Mouse (Mus musculus) erythroid progenitor cell, adult 5-6 weeks (primary cell): Measurements from ENCODE around the gene Tcp11l1. TPM values are rescaled to one million over a fixed set of nuclear protein-coding genes. Genes with fewer than 3 reads are reported as not detected.

ENCODE experiments used
- ATAC-seq: replicated peaks from 2 replicates; pipeline ENCODE4 v1.8.0; 2016; ENCODE audit warnings: moderate number of reproducible peaks, mild to moderate bottlenecking, moderate TSS enrichment, inconsistent platforms; ENCODE audit not compliant: poor library complexity, low FRiP score, severe bottlenecking
- total RNA-seq, 2 experiments: library from RNA; stranded (forward) in 1 of 2; stranded (reverse) in 1 of 2; fragments of 150-400 nt in 1 of 2; fragments of 186-747, 209-891 nt in 1 of 2; gene quantifications; 2 replicates each; pipeline versions ENCODE4 v1.2.3 to v1.2.4; 2015 to 2017; ENCODE audit warnings: low replicate concordance in 2 of 2

Tcp11l1 gene
- total RNA-seq (2015; ENCODE audit: low replicate concordance) (3.6 TPM in 1 of 2 replicates, not detected in the other), total RNA-seq (2017; ENCODE audit: low replicate concordance) (not detected in 2 replicates)

DNA sequence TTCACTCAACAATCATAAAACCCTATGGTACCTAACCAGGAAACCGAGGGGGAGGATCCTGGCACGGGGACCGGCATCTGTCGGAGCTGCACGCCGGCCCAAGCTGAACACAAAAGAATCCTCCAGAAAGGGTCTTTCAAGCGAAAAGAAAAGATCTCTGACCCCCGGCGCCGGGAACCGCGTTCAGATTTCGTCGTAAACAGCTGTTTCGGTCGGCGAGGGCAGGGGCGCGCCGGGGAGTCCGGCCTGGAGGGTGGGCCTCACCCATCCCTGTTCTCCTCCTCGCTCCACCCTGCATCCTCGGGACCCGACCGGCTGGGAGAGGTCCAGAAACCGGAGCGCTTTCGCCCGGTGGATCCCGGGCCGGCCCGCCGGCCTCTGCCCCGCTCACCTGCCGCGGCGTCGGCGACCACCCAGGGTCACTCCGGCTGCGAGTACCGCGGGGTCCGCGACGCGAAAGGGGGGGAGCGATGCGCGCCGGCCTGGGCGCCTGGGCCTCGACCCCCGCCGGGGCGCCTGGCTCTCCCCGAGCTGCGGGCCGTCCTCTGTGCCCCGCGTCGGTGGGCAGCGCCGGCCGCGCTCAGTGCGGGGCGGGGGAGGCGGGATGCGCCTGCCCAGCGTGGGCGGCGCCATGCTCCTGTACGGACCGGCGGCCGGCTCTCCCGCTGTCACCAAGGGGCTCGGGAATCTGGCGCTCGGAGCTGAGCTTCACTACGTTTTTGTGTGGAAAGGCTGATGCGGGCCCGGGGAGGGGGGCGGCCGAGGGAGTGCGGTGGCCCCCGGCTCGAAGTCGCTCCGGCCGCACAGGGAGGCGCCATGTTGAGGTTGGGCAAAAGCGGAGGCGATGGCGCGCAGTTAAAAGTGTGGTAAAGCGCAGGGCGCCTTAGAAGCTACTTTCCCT, at the start of gene Tcp11l1:
Gene Tcp11l1 (minus strand): TSS at position 585 of the 901 bp plus-strand sequence.
- no peak for ATAC-seq

- no peak for ATAC-seq
Measured at GRCm38 (mm10) chr2:104750611-104751010, 38.6 kb upstream of the Tcp11l1 start.

GRCm38 (mm10) chr2:104748652-104749183, 36.7 kb upstream of the Tcp11l1 start:
- ATAC-seq, result no peak

- ATAC-seq, result no peak
Measured at GRCm38 (mm10) chr2:104746251-104746650, 34.3 kb upstream of the Tcp11l1 start.

GRCm38 (mm10) chr2:104743971-104744370, 32.0 kb upstream of the Tcp11l1 start:
- ATAC-seq, result no peak

DNA sequence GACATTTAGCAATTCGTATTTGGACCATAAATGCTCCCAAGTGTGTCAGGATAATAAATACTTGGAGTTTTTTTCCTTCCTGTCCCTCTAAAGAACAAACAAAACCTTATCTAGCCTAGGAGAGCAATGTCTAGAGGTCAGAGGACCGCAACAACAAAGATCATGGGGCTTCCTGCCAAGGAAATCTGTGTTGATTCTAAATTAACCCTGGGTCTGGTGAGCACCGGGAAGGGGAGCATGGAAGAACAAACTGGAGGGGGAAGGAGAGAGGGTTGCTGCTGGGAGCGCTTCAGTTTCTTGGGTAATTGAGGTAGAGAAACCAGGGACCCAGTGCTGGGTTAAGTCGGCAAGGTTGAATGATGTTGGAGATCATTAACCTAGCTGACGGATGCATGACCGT, 31.2 kb upstream of the Tcp11l1 start:
- no peak for ATAC-seq

GRCm38 (mm10) chr2:104742741-104743064, 30.7 kb upstream of the Tcp11l1 start, which contains the start of gene Depdc7:
Gene Depdc7, minus strand, starts transcription at chr2:104742878.
- no peak for ATAC-seq

DNA sequence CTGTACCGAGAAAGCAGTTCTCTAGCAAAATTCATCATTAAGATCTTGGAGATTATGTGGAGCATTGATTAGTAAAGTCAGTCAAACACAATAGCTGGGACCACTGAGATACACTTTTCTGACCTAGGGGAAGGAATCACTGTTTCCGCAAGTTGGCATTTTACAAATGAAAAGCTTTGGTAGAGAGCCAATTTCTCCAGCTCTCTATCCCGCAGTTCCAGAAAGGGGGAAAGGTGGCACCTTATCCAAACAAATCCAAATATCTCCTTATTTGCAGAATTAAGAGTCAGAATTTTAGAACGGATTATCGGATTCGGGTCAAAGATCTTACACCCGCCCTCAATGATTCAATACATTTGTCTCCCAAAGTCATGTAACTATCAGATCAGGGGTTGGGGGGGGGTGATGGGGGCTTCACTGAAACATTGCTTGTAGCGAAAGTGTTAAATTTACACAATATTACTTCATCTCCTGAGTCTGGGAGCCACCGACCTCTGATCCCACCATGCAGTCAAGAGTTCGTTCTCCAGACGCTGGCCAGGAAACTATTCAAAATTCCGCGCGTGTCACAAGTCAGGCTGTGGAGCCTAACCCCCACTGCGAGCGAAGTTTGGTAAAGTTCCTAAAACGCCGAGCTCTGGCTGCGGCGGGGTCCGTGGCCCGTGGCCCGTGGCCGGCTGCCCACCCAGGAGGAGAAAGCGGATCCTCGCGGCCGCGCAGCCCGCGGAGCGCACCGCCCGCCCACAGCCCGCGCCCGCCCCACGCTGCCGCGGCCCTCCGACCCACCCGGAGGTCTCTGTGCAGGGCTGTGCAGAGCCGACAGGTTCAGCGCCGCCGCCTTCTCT, 30.1 kb upstream of the Tcp11l1 start:
- ATAC-seq, result no peak

DNA sequence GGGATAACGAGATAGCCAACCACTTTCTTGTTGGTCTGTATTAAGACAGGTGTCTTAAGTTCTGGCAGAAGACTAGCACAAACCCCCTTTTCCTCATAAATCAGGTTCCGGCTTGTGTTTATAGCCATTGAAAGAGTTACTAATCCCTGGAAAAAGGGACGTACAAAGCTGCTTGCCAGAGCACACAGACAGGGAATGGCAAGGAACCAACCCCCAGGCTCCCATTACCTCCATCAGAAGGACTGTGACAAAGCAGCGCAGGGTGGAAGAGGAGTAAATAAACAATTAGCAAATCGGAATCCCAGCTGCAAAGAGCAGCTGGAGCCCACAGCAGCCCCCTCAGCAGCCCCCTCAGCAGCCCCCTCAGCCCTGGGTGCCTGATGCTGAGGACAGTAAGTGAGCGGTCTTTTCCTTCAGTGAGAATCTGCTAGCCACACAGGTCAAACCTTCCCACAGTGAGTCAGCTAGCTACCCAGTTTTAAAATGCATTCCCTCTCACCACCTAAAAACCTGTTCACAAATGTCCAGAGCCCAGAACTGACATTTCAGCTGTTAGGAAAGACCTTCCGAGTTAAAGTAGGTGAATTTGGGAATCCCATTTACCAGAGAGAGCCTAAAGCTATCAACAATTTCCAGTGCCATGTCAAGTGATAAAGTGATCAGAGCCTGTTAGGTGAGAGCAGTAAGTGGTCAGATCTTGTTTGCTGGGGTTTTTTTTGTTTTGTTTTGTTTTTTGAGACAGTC, 29.2 kb upstream of the Tcp11l1 start:
- ATAC-seq, result no peak

DNA sequence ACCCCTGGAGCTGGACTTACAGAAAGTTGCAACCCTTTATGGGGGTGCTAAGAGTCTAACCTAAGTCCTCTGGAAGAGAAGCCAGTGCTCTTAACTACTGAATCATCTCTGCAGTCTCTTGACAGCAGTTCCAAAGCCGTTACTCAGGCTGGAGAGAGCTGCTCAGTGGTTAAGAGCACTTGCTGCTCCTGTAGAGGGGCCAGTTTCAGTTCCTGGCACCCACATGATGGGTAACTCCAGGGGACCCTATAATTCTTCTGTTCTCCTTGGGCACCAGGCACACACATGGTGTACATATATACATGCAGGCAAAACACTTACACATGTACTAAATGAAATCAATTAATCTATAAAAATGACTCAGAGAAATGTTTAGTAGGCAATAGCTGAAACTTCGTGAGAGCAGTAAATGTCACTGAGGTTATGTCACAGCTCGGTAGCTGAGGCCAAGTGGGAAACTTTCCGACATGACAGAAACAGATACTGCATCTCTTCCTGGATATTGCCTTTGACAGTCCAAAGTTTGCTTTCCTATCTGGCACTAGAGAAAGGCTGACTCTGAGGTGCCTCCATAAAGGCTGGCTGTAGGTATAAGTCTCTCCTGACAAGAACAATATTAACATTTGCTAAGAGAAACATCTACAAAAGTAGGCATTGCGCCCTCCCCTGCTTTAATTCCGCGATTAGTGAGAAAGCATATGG, 28.4 kb upstream of the Tcp11l1 start:
- no peak for ATAC-seq

DNA sequence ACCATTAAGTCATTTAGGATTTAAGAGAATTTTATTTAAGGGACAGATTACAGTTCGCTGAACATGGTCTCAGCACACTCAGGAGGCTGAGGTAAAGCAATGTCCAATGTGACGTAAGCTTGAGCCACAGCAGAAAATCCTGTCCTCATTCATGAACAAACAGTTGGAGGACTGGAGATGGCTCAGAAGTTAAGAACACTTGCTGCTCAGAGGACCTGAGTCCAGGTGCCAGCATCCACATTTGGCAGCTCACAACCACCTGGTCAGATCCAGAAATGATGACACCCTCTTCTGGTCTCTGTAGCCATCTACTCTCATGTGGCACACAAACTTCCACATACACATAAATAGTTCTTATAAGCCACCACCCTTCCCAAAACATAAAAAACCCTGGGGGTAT, 27.7 kb upstream of the Tcp11l1 start:
- ATAC-seq, result no peak

GRCm38 (mm10) chr2:104736241-104736640, 24.3 kb upstream of the Tcp11l1 start:
- no peak for ATAC-seq

GRCm38 (mm10) chr2:104732562-104733256, 20.7 kb upstream of the Tcp11l1 start:
- no peak for ATAC-seq

- ATAC-seq, result no peak
Measured at GRCm38 (mm10) chr2:104732033-104732444, 20.1 kb upstream of the Tcp11l1 start.

DNA sequence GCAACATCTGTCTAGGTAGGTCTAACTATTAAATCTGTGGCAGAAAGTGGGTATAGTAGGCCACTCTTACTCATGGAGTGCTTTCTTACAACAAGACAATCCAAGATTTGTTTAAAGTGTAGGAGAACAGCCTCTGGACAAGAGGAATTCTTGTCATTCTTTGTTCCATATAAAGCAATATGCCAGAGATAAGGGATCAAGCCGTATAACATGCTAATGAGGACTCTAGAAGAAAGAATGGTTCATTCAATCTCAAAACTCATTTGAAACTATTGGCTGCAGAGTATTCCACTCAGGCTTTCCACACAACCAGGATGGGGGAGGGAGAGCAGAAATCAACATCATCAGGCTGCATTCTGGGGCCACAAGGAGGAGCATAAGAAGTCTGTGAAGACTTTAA, 15.4 kb upstream of the Tcp11l1 start:
- ATAC-seq, result no peak

- ATAC-seq, result no peak
Measured at GRCm38 (mm10) chr2:104722021-104722420, 10.1 kb upstream of the Tcp11l1 start.

DNA sequence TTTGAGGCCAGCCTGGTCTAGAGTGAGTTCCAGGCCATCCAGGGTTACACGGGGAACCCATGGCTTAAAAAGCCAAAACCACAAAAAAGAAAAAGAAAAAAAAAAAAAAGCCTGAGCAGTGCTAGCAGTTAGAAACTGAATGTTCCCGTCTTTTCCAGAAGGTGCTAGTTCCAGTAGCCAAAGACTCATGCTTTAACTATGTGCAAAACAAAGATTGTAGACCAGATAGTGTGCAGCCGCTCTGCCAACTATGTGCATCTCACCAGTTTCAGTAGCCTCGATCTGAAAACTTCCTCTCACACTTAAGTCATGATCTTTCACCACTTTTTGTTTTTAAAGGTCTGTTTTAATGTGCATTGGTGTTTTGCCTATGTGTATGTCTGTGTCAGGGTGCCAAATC, 5.9 kb upstream of the Tcp11l1 start:
- ATAC-seq, result no peak

DNA sequence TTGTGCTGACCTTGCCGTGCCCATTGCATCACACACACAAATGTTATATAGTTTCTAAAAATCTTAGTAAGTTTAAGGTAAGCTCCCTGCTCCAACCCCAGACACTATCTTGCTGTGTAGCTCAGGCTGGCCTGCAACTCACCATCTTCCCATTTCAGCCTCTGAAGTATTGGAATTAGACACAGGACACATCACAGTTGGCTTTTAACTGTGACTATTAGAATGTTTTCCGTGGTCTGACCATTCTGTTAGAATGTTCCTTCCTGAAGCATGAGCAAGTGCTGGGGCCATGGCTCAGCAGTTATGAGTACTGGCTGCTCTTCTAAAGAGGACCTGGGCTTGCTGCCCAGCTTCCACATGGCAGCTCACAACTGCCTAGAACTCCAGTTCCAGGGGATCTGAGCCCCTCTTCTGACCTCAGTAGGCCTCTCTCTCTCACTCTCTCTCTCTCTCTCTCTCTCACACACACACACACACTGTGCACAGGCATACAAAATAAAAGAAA, 5.3 kb upstream of the Tcp11l1 start:
- no peak for ATAC-seq
